Mouse (Mus musculus): ENCODE data around the gene Sub1.

Sub1 gene

GRCm38 (mm10) chr15:11965201-11965845 lies 31.5 kb downstream of the Sub1 start:
- DNase-seq (ENCODE audit: low spot score), result no peak

- DNase-seq (ENCODE audit: low spot score), result no peak
Observed at GRCm38 (mm10) chr15:11963791-11964525, 32.8 kb downstream of the Sub1 start.

GRCm38 (mm10) chr15:11959716-11960115 lies 37.1 kb downstream of the Sub1 start:
- no peak for DNase-seq (ENCODE audit: low spot score)

GRCm38 (mm10) chr15:11956129-11956528 lies 40.7 kb downstream of the Sub1 start:
- no peak for DNase-seq (ENCODE audit: low spot score)

- DNase-seq (ENCODE audit: low spot score), result no peak
Observed at GRCm38 (mm10) chr15:11954190-11954589, 42.6 kb downstream of the Sub1 start.

- no peak for DNase-seq (ENCODE audit: low spot score)
Observed at GRCm38 (mm10) chr15:11952159-11952558, 44.6 kb downstream of the Sub1 start.

- no peak for DNase-seq (ENCODE audit: low spot score)
Observed at GRCm38 (mm10) chr15:11951181-11951580, 45.6 kb downstream of the Sub1 start.

GRCm38 (mm10) chr15:11950144-11950543 lies 46.6 kb downstream of the Sub1 start:
- DNase-seq (ENCODE audit: low spot score), result no peak

GRCm38 (mm10) chr15:11949490-11949889 lies 47.3 kb downstream of the Sub1 start:
- no peak for DNase-seq (ENCODE audit: low spot score)

GRCm38 (mm10) chr15:11940855-11941254 lies 55.9 kb downstream of the Sub1 start:
- DNase-seq (ENCODE audit: low spot score), result no peak

Data from ovary, adult 18-20 months (tissue).